Mouse (Mus musculus): ENCODE results near the gene Tacc2.
"Not testable (repeated sequence)": the region's sequence is repeated elsewhere in the genome, so short reads cannot be mapped to it uniquely, and the experiment has no call there.

Gene Tacc2

DNA sequence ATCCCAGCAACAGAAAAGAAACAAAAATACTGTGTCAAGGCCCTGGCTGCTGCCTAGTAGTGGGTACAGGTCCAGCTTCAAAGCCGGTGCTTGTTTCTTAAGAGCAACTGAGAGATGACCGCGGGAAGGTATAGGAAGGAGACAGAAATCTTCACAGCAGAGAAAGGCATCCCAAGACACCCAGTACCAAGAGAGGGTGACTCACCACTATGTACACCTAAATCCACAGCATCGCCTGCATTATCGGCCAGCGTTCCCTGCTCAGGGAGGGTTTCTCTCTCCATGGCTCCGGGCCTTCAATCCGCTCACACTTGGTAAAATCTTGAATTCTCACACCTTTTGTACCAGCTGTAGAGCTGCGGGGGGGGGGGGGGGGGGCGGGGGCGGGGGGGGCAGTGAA is 4.4 kb upstream of the Tacc2 start, which contains the start of gene Nsmce4a:
Nsmce4a (minus strand) TSS at position 298 of the 400 bp plus-strand sequence.
- DNase-seq (ENCODE audit: low spot score in 2 of 2), result no peak

DNA sequence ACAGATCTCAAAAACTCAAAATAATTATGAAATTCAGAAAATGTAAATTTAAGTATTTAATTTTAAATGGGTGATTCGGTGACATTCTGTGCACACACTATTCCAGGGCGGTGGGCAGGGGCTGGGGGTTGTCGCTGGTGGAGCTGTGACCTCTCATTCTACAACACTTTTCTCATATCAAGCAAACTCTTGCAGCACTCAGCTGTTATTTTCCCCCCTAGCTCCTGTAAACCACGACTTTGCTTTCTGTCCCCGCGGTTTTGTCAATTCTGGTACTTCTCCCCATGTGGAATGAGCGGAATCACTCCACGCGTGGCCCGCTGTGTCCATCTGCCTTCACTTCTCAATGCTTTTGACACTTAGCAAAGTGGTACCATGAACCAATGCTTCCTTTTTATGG is 3.5 kb upstream of the Tacc2 start:
- DNase-seq (ENCODE audit: low spot score in 2 of 2), result no peak

DNA sequence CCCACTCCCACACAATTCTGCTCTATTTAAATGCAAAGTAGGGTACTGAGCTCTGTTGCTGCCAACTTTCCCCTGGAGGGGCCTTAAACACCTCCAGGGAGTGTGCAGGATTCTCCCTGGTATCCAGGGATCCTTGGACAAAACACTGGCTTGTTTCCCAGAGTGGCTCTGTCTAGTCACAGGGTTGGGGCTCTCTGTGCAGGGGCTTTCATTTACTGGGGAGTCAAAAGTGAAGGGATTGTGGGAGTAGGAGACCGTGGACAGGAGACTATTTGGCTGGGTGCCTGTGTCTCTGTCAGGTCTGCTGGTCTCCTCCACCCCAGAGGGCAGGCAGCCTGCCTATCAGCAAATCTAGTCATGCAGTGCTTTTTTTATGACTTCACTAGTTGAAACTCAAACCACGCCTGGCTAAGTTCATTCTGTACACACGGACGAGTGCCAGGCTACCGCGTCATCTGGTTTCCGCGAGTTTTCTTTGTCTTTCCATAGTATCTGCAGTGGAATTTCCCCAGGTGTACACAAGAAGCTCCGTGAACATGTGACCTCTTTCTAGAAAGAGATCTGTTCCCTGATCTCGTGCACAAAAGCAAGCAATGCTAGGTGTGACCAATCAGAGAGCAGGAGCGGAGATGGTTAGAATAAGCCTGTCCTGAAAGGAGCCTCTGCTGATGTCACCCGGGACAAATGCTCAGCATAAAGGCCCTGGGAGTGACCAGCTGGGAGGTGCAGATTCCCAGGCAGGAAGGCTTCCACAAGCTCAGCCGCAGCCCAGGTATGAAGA is 2.8 kb upstream of the Tacc2 start:
- DNase-seq (ENCODE audit: low spot score in 2 of 2), result no peak

DNA sequence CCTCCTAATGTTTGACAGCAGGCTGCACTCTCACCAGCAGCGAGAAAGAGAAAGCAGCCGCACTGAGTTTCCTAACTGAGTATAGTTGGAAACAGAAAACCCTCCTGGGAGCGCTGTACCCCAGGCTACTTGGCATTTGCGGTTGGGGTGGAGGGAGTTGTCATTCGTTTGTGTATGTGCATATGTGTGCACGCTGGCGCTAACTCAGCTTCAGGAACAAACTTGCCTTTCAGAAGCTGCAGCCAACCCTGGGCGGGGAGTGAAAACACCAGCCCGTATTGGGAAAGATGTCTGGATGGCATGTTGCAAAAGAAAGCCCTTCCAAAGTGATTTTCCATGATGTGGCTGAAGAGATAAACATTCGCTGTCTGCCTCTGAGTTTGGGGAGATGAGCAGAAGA is 257 bp upstream of the Tacc2 start:
- no peak for DNase-seq (ENCODE audit: low spot score in 2 of 2)

DNA sequence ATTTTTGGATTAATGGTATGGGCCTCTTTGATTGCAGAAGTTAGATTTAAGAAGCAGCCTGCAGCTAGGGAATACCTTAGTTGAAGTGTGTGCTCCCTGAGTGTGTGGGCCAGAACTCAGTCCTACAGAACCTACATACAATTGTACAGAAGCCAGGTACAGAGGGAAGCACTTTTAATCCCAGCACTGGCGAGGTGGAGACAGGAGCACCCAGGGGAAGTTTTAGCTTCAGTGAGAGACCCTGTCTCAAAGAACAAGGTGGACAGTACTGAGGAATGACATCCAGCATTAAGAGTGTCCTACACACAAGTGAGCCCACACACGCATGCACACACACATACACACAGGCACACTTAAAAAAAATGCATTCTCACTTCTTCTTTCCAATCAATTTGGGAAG is 828 bp downstream of the Tacc2 start:
- DNase-seq (ENCODE audit: low spot score in 2 of 2), result no peak

DNA sequence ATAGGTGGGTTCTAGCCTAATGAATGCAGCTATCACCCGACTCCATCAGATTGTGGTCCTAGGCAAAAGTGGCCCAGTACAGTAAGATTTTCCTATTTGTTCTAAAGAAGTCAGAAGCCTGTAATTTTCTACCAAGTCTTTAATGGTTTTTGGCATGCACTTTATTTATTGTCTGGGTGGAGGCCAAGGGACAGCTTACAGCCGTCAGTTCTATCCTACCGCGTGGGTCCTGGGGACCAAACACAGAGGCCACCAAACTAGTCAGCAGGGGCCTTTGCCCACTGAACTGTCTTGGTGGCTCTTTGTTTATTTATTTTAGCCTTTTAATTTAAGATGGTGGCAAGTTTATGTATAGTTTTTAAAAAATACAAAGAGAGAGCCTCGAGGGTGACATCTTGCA is 1.4 kb downstream of the Tacc2 start:
- DNase-seq (ENCODE audit: low spot score in 2 of 2), result no peak

DNA sequence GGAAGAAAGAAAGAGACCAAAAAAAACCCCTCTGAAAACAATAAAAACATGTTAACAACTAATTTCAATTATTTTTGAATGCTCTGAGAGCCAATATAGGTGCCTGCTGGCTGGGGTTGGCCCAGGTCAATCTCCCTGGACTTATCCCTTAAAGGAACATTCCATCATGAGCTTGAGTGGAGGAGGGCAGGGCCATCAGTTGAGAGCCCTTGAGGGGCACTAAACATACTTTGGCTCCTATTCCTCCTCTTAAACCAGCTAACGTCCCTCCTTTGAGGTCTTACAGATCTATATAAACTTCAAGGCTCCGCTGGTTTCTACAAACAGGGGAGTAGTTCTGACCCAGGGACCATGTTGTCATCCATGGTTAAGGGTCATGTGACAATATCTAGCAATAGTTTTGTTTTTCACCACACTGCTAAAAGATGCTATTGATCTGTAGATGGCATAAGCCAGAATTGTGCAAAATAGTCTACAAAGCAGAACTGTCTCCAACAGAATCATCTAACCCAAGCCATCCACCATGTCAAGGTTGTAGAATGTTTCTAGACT is 9.4 kb downstream of the Tacc2 start:
- DNase-seq (ENCODE audit: low spot score in 2 of 2), result no peak

DNA sequence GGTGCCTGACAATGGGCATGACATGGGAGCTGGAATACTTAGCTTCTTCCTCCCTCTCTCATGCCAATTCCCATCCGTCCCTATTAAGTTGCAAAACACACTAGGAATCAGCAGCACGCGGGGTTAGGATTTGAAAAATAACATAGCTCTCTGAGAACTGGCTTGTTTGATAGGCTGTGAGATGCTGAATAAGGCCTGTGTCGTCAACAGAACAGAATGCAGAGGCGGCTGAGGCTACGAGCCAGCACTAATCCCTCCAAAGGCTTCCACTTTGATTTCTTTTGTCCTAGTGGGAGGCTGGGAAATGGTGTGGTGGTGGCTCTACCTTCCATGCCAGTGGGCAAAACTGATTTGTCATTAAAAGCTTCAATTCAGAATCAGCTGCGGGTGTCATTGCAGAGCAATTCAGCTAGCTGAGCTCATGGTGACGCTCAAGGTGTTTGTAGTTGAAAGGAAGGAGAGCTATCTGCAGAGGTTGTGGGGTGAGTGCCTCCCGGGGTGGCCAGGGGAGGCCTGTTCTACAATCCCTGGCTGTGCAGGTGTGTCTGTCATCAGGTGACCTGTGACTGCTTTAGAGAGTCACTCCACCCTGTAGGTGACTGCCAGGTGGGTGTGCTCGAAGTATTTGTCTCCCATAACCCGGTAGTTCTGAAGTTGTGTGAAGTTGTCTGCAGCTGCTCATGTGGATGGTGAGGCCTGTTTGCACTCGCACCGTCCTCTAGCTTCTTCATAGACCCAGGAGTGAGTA is 13.0 kb downstream of the Tacc2 start:
- peak; percentile 17 to 21 for DNase-seq (ENCODE audit: low spot score in 2 of 2)

DNA sequence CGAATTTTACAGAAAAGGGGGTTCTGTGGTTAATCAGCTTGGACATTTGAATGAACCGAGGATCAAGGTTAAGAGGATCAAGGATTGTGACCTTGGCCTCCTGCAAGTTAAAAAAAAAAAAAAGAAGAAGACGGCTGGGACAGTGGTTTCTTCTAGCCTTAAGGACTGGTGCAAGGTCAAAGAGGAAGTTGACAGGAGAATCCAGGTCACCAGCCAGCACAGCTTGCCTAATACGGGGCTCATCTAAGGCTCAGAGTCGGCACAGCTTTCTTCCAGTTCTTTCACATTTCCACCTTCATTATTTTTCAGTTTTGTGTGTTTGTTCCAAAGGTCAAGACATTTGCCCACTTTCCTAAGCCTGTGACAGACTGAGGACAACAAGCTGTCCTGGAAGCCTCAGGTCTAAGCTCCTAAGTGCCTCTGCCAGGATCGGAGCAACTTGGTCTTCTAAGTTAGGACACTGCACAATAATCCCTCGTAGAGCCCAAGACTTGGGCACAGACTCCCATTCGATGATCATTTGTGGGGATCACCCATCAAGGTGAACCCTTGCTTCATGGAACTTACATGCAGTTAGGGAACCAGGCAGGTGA is 13.7 kb downstream of the Tacc2 start:
- no peak for DNase-seq (ENCODE audit: low spot score in 2 of 2)

DNA sequence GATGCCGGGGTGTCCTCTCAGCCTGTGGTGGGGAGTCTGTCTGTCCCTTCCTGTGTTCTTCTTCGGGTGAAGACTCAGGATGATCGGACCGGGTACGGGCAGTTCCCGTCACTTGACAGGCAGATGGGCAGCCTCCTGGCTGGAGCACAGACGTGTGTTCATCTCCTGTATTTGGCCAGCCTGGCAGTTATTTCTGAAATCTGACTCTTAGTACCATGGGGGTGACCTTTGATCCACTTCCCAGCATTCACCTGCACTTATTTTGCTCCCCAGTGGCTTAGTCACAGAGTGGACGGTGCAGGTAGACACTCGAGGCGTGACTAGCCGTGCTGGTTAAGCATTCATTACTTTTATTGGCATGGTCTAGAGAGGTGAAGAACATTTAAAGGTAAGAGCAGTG is 15.7 kb downstream of the Tacc2 start:
- not testable (repeated sequence) for DNase-seq (ENCODE audit: low spot score in 2 of 2)

DNA sequence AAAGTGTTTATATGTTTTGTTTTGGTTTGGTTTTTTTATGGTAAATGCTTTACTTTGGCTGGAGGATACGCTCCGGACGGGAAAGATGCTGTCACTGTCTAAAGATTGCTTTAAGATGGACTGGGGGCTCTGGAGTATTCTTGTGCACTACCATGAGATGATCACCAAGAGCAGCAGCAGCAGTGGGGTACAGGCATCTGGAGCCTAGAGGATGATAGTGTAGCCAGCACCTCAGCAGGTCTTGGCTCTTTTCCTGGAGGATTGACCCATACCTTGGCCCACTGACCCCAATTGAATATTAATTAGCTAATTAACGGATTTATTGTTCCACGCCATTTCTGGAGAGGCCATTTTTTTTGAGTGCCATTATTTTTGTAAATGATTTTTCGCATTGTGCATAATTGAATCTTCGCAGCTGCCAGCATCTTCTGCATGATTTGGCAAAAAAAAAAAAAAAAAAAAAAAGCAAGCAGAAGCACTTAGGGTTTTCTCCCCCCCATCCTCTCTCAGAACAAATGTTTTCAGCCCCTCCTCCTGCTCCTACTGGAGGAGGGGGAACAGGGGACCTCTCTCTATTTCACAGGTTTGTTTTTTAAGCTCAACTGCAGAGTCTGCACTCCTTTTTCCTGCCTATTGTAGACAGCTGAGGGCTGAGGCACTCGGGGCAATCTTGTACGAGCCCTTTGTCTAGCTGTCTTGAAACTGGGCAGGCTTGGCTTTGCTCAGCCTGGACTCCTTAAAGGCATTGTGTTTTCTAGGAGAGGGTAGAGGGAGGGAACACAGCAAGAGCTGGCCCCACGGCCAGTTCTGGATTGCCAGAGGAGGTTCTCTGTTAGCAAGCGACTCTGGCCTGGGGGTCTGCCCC is 16.4 kb downstream of the Tacc2 start:
- DNase-seq (ENCODE audit: low spot score in 2 of 2), result not testable (repeated sequence)

DNA sequence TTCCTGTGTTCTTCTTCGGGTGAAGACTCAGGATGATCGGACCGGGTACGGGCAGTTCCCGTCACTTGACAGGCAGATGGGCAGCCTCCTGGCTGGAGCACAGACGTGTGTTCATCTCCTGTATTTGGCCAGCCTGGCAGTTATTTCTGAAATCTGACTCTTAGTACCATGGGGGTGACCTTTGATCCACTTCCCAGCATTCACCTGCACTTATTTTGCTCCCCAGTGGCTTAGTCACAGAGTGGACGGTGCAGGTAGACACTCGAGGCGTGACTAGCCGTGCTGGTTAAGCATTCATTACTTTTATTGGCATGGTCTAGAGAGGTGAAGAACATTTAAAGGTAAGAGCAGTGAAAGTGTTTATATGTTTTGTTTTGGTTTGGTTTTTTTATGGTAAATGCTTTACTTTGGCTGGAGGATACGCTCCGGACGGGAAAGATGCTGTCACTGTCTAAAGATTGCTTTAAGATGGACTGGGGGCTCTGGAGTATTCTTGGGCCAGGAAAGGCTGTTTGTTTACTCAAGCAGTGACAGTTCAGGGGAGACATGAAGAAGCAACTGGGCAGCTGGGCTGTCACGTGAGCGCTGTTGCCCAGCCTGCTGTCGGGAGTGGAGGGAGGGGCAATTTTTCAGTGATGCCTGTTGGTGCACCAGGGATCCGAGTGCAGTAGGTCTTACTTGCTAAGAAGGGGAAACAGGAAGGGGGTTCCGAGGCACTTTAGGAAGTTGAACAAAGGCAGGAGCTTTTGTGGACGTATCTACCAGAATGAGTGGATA is 19.0 kb downstream of the Tacc2 start:
- DNase-seq (ENCODE audit: low spot score in 2 of 2), result not testable (repeated sequence)

DNA sequence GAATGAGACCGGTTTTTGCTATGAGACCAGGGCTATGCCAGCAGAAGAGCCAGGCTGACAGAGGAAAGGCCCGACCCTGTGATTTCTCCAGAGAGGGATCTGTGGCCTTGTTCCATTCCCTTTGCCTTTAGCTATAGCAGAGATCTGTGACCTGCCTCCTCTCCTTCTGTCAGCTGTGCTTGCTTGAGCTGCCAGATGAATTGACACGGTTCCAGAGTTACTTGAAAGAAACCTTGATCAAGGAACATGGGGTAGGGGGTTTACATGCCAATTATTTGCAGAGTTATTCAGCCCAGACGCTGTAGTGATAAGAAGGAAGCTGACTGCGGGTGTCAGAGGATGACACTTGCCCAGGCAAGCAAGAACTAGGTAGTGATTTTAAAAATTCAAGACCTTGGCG is 20.3 kb downstream of the Tacc2 start:
- no peak for DNase-seq (ENCODE audit: low spot score in 2 of 2)

DNA sequence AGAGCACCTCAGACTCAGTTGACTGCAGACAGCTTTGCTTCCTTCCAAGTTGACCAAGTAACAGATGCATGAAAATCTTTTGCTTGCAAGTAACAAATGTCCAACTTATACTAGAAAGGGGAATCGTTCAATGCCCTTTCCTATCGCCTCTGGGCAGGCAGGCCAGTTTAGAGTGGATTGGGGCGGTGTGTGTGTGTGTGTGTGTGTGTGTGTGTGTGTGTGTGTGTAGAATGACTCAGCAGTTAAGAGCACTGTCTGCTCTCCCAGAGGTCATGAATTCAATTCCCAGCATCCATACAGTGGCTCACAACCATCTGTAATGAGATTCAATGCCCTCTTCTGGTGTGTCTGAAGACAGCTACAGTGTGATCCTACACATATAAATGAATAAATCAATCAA is 22.8 kb downstream of the Tacc2 start:
- no peak for DNase-seq (ENCODE audit: low spot score in 2 of 2)

DNA sequence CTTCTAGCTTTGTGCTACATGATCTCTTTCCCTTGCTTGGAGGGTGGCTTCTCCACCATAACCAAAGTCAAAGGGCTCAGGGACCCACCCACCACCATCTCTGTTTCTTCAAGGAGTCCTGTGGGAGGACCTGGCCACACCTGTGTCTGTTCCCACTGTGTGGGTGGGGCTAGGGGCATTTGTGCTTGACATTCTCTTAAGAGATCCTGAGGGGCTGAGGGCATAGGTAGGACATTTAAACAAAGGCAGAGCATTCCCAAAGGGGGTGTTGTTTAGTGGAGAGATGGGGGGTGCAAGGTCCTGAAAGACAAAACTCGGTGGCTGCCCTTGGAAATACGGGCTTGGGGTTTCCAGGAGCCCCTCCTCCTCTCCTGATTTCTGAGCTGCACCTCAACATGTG is 23.3 kb downstream of the Tacc2 start:
- DNase-seq (ENCODE audit: low spot score in 2 of 2), result no peak

DNA sequence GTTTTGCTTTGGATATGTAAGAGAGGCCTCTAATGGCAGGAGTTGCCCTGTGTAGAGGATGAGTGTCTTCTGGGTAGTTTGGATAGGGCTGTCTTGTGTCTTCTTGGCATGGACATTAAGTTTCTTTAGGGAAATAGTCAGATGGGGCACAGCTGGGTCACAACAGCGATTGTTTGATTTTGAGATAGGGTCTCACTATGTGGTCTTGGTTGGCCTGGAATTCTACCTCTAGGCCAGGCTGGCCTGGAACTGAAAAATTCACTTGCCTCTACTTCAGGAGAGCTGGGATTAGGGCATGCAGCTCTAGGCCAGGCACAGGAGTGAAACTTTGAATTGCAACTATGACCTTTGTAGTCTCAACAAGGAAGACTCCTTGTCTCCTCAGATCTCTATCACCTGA is 25.6 kb downstream of the Tacc2 start:
- no peak for DNase-seq (ENCODE audit: low spot score in 2 of 2)

DNA sequence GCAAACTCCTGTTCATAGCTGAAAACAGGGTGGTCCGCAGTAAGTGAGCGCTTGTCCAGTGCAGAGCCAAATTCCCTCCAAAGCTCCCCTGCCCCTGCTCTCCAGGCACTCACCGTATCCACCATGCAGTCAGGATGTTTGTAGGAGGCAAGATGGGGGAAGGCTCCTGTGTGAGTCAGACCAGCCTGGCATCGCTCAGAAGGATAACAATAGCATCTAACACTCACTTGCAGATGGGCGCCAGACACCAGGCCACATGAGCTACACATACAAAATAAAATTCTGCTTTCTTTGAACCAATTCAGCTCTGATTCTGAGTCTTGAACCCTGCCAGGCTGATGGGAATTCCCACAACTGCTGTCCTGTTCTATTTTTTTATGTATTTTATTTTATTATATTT is 26.3 kb downstream of the Tacc2 start:
- peak; percentile 76 for DNase-seq (ENCODE audit: low spot score in 2 of 2)

DNA sequence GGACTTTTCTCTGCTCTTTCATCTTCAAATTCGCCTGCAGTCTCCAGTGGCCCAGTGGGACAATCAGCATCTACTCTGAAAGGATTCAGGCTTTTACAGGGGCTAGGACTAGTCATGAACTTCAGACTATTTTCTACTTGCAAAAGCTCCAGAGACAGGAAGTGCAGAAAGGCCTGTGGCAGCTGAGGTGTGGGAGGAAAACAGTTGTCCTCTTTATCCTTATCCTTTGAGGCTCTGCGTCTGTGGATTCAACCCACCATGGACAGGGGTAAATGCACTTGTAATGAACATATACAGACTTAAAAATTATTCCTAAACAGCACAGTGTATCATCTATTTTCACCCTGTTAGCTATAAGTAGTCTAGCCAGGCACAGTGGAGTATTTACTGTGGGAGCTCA is 27.2 kb downstream of the Tacc2 start:
- peak; percentile 54 to 58 for DNase-seq (ENCODE audit: low spot score in 2 of 2)

DNA sequence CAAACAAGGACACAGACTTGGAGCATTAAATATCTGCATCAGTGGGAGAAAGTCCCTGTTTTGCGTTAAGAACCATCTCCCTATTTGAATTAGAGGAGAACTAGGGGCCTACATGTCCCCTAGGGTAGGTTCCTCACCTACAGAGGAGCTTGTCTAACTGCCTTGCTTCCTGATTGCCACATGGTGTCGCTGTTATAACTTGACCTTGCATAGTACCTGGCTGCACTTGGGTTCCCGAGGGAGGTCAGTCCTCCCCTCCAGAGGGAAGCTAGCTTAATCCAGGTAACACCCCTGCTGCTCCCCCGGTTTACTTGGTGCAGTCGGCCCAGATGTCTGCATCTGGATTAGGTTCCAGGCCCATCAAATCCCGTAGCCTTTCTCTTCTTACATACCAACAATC is 27.9 kb downstream of the Tacc2 start:
- no peak for DNase-seq (ENCODE audit: low spot score in 2 of 2)

DNA sequence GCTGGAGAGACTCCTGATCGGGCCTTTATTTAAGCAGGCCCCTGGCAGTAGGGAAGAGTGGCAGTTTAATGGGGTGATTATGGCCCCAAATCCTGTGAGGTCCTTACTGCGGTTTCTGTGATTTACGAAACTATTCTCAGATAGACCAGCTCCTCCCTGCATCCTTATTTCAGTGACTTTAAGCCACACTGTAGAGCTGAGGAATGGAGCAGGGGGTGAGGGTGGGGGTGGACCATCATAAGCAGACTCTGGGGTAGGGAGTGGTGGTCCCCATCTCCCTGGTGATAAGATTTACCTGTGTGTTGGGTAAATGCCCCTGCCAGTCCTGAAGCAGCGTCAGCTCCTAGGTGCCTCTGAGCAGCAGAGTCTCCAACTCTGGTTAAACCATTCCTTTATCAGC is 29.7 kb downstream of the Tacc2 start:
- DNase-seq (ENCODE audit: low spot score in 2 of 2), result no peak

DNA sequence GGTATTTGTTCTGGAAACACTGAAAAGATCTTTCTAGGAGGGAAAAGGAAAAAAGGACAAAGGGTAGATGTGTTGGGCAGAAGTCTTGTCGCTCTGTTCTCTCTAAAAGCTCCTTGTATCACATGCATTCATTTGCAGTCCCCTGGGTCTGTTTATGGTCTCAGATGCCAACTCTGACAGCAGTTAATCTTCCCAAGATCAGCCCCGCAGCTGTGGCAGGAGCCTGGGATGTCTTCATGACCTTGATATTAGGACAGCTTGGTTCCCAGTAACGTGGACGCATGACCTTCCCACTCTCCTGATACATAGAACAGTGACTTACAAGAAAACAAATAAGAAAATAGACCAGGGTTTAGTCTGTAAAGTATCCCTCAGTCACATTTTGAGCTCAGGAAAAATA is 36.7 kb downstream of the Tacc2 start:
- DNase-seq (ENCODE audit: low spot score in 2 of 2), result no peak

All from right cerebral cortex, adult 2 months (tissue).